Mouse (Mus musculus): ENCODE measurements around the gene Npsr1. TPM values are rescaled to one million over a fixed set of nuclear protein-coding genes. Genes with fewer than 3 reads are reported as not detected.

The Npsr1 gene
- total RNA-seq, 2 experiments from 2014 or later, result 0.84 to 1.6 TPM

GRCm38 (mm10) chr9:24283071-24283470 is 185.3 kb downstream of the Npsr1 start:
- H3K4me3 ChIP-seq, result no peak overlapping the region
- peak; percentile 36 to 67 for DNase-seq (ENCODE audit: low spot score in 2 of 2)
- H3K27ac ChIP-seq, result no peak overlapping the region
- no peak for TF ChIP-seq CTCF (conservative IDR thresholded peaks at IDR 0.05)

GRCm38 (mm10) chr9:24283536-24283935 is 185.7 kb downstream of the Npsr1 start:
- DNase-seq (ENCODE audit: low spot score in 2 of 2), result no peak
- TF ChIP-seq CTCF (conservative IDR thresholded peaks at IDR 0.05), result no peak
- H3K4me3 ChIP-seq, result no peak overlapping the region
- H3K27ac ChIP-seq, result no peak overlapping the region

GRCm38 (mm10) chr9:24284239-24285084 is 186.7 kb downstream of the Npsr1 start:
- no peak for DNase-seq (ENCODE audit: low spot score in 2 of 2)
- H3K4me3 ChIP-seq, result no peak overlapping the region
- TF ChIP-seq CTCF (conservative IDR thresholded peaks at IDR 0.05), result no peak
- H3K27ac ChIP-seq, result no peak overlapping the region

- H3K4me3 ChIP-seq, result no peak overlapping the region
- DNase-seq (ENCODE audit: low spot score in 2 of 2), result no peak
- no peak for TF ChIP-seq CTCF (conservative IDR thresholded peaks at IDR 0.05)
- no peak overlapping the region for H3K27ac ChIP-seq
Observed at GRCm38 (mm10) chr9:24285419-24285818, 187.6 kb downstream of the Npsr1 start.

- Histone ChIP-seq H3K4me3 (no peak overlapping the region), H3K27ac (no peak overlapping the region)
- TF ChIP-seq CTCF (conservative IDR thresholded peaks at IDR 0.05), result no peak
- DNase-seq (ENCODE audit: low spot score in 2 of 2), result no peak
Observed at GRCm38 (mm10) chr9:24291385-24291784, 193.6 kb downstream of the Npsr1 start.

GRCm38 (mm10) chr9:24293252-24293959 is 195.6 kb downstream of the Npsr1 start:
- DNase-seq (ENCODE audit: low spot score in 2 of 2), result no peak
- Histone ChIP-seq H3K27ac (no peak overlapping the region), H3K4me3 (no peak overlapping the region)
- no peak for TF ChIP-seq CTCF (conservative IDR thresholded peaks at IDR 0.05)

- H3K4me3 ChIP-seq, result no peak overlapping the region
- DNase-seq (ENCODE audit: low spot score in 2 of 2), result no peak
- TF ChIP-seq CTCF (conservative IDR thresholded peaks at IDR 0.05), result no peak
- H3K27ac ChIP-seq, result no peak overlapping the region
Observed at GRCm38 (mm10) chr9:24302906-24303305, 205.1 kb downstream of the Npsr1 start.

GRCm38 (mm10) chr9:24306990-24307389 is 209.2 kb downstream of the Npsr1 start:
- no peak for TF ChIP-seq CTCF (conservative IDR thresholded peaks at IDR 0.05)

GRCm38 (mm10) chr9:24307400-24307799 is 209.6 kb downstream of the Npsr1 start:
- TF ChIP-seq CTCF (conservative IDR thresholded peaks at IDR 0.05), result no peak
- no peak for DNase-seq (ENCODE audit: low spot score in 2 of 2)
- Histone ChIP-seq H3K4me3 (no peak overlapping the region), H3K27ac (no peak overlapping the region)

More at GRCm38 (mm10) chr9:24306990-24307389, 209.2 kb downstream of the Npsr1 start:
- no peak for DNase-seq (ENCODE audit: low spot score in 2 of 2)
- Histone ChIP-seq H3K4me3 (no peak overlapping the region), H3K27ac (no peak overlapping the region)

GRCm38 (mm10) chr9:24315835-24316234 is 218.0 kb downstream of the Npsr1 start:
- TF ChIP-seq CTCF (conservative IDR thresholded peaks at IDR 0.05), result no peak
- H3K27ac ChIP-seq, result no peak overlapping the region
- no peak overlapping the region for H3K4me3 ChIP-seq
- no peak for DNase-seq (ENCODE audit: low spot score in 2 of 2)

- DNase-seq (ENCODE audit: low spot score in 2 of 2), result no peak
- no peak for TF ChIP-seq CTCF (conservative IDR thresholded peaks at IDR 0.05)
- Histone ChIP-seq H3K27ac (no peak overlapping the region), H3K4me3 (no peak overlapping the region)
Observed at GRCm38 (mm10) chr9:24331661-24332060, 233.9 kb downstream of the Npsr1 start.

GRCm38 (mm10) chr9:24341321-24341720 is 243.5 kb downstream of the Npsr1 start:
- TF ChIP-seq CTCF (conservative IDR thresholded peaks at IDR 0.05), result no peak
- DNase-seq (ENCODE audit: low spot score in 2 of 2), result peak in 1 of 2 experiments; percentile 7
- peak overlapping the region; percentile 76 for H3K27ac ChIP-seq
- no peak overlapping the region for H3K4me3 ChIP-seq

GRCm38 (mm10) chr9:24347011-24347410 is 249.2 kb downstream of the Npsr1 start:
- no peak for TF ChIP-seq CTCF (conservative IDR thresholded peaks at IDR 0.05)
- DNase-seq (ENCODE audit: low spot score in 2 of 2), result no peak
- no peak overlapping the region for H3K4me3 ChIP-seq
- no peak overlapping the region for H3K27ac ChIP-seq
